Mouse (Mus musculus) hindbrain, embryonic 14.5 days (tissue): ENCODE measurements around the gene Padi1. TPM values are rescaled to one million over a fixed set of nuclear protein-coding genes. Genes with fewer than 3 reads are reported as not detected.

Experiments
- ATAC-seq: fragments of 200-750 bp; cut with Nextera tagmentation; 2 replicates; pipeline ENCODE4 v1.8.0; 2017; ENCODE audit warnings: moderate number of reproducible peaks, mild to moderate bottlenecking, moderate TSS enrichment, moderate library complexity; ENCODE audit not compliant: low FRiP score
- DNase-seq: peaks from one replicate; pipeline ENCODE4 v3.0.0-alpha.2; 2015; ENCODE audit warnings: low spot score
- H3K27ac ChIP-seq: fragments of 300-500 bp; sonication (generic); 2 replicates; pipeline ENCODE4 v1.5.1; 2014; ENCODE audit warnings: mild to moderate bottlenecking, moderate library complexity
- H3K27me3 ChIP-seq: fragments of 300-500 bp; sonication (generic); 2 replicates; pipeline ENCODE4 v1.6.1; 2014; ENCODE audit warnings: mild to moderate bottlenecking, low read length, mixed read lengths; ENCODE audit not compliant: control insufficient read depth, insufficient read depth
- H3K36me3 ChIP-seq: fragments of 300-500 bp; sonication (generic); replicated peaks from 2 replicates; pipeline ENCODE4 v1.6.1; 2014; ENCODE audit not compliant: control insufficient read depth, insufficient read depth
- H3K4me1 ChIP-seq: fragments of 300-500 bp; sonication (generic); replicated peaks from 2 replicates; pipeline ENCODE4 v1.6.1; 2014; ENCODE audit warnings: antibody characterized with exemption, low read length, mixed read lengths; ENCODE audit not compliant: control insufficient read depth, insufficient read depth
- H3K4me2 ChIP-seq: fragments of 300-500 bp; sonication (generic); replicated peaks from 2 replicates; pipeline ENCODE4 v1.6.1; 2014; ENCODE audit warnings: mild to moderate bottlenecking, moderate library complexity
- H3K4me3 ChIP-seq: fragments of 300-500 bp; sonication (generic); replicated peaks from 2 replicates; pipeline ENCODE4 v1.5.1; 2014; ENCODE audit warnings: mild to moderate bottlenecking, low read length
- H3K9ac ChIP-seq: fragments of 300-500 bp; sonication (generic); 2 replicates; pipeline ENCODE4 v1.6.1; 2014
- H3K9me3 ChIP-seq: fragments of 300-500 bp; sonication (generic); 2 replicates; pipeline ENCODE4 v1.6.1; 2016; ENCODE audit warnings: low read length; ENCODE audit not compliant: control insufficient read depth
- WGBS: fragments of 180-500 bp; shearing (Covaris S2); extraction: QIAGEN DNeasy Blood & Tissue Kit; methylation state at CpG from one replicate; pipeline ENCODE4 v1.1.7; 2014; 5-methylcytosine and 5-hydroxymethylcytosine counted together
- polyA plus RNA-seq: library from polyadenylated mRNA; unstranded; fragments of >200 nt; fragmentation: Nextera tagmentation; extraction: Ambion mirVana; gene quantifications from 2 replicates; pipeline ENCODE4 v1.2.1, GENCODE M21; 2014

The Padi1 gene
- polyA plus RNA-seq, 1 experiment from 2014 or later = not detected

GRCm38 (mm10) chr4:140787414-140787813 lies 58.2 kb downstream of the Padi1 start:
- no peaks in the 10 kb centered on the region for H3K36me3 ChIP-seq
- H3K27me3 ChIP-seq = no peaks in the 10 kb centered on the region
- H3K4me3 ChIP-seq = no peak overlapping the region
- WGBS = 79% methylated on average over 4 of the region's 4 CpGs
- ATAC-seq (no peak), DNase-seq (no peak)
- H3K4me1 ChIP-seq = no peaks in the 10 kb centered on the region
- H3K9ac ChIP-seq = no peak overlapping the region
- H3K27ac ChIP-seq = no peak overlapping the region
- H3K4me2 ChIP-seq = no peak overlapping the region
- H3K9me3 ChIP-seq = no peaks in the 10 kb centered on the region

GRCm38 (mm10) chr4:140785217-140785616 lies 60.4 kb downstream of the Padi1 start:
- 87% methylated on average over 5 of the region's 5 CpGs for WGBS
- DNase-seq (no peak), ATAC-seq (no peak)
- H3K4me2 ChIP-seq = no peak overlapping the region
- H3K27ac ChIP-seq = no peak overlapping the region
- H3K36me3 ChIP-seq = no peaks in the 10 kb centered on the region
- no peaks in the 10 kb centered on the region for H3K9me3 ChIP-seq
- no peaks in the 10 kb centered on the region for H3K4me1 ChIP-seq
- no peaks in the 10 kb centered on the region for H3K27me3 ChIP-seq
- no peak overlapping the region for H3K9ac ChIP-seq
- no peak overlapping the region for H3K4me3 ChIP-seq

DNA sequence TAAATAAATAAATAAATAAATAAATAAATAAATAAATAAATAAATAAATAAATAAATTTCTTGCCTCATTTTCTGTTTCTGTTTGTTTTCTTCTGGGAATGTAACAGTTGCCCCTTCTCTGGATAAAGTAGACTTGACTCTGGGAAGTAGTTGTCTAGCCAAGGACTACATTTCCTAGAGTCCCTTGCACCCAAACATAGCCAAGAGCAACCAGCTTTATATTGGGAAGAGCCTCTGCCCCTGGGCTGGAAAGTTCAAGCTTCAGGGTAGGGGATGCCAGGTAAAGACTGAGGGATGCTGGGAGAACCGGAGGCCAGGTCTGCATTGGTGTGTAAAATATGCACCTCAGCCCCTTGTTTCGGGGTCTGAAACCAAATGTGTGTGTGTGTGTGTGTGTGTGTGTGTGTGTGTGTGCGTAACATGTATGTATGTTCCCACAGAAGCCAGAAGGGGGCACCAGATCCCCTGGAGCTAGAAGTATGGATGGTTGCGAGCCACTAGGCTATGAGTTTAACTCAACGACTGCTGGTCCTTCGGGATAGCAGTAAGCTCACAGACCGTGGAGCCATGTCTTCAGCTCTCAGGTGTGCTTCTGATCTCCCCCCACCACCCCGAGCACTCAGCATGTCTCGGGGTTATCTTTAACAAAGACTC lies 61.2 kb downstream of the Padi1 start:
- Histone ChIP-seq H3K4me2 (no peak overlapping the region), H3K4me3 (no peak overlapping the region), H3K4me1 (no peaks in the 10 kb centered on the region), H3K36me3 (no peaks in the 10 kb centered on the region), H3K9me3 (no peaks in the 10 kb centered on the region), H3K9ac (no peak overlapping the region), H3K27ac (no peak overlapping the region), H3K27me3 (no peaks in the 10 kb centered on the region)
- WGBS = 96% methylated on average over 9 of the region's 9 CpGs
- no peak for ATAC-seq
- no peak for DNase-seq

DNA sequence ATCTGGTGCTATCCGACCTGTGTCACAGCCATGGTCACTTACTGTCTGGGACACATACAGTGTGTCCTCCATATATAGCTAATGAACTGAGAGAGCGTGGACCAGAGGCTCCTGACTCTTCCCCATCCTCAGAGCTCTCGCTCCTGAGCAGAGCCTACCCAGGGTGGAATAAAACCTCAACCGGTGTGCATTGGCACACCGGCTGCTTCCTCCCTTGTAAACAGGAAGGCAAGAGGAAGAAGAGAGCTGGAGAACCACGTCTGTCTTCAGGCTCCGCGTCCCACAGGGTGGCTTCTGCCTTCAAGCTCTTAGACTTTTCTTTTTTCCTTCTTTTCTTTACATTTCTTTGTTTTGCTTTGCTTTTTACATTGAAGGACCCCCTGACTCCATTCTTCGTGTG lies 62.8 kb downstream of the Padi1 start:
- no peak overlapping the region for H3K4me2 ChIP-seq
- no peaks in the 10 kb centered on the region for H3K9me3 ChIP-seq
- H3K4me3 ChIP-seq = no peak overlapping the region
- no peaks in the 10 kb centered on the region for H3K4me1 ChIP-seq
- no peak overlapping the region for H3K9ac ChIP-seq
- 87% methylated on average over 9 of the region's 9 CpGs for WGBS
- DNase-seq (no peak), ATAC-seq (no peak)
- H3K27ac ChIP-seq = no peak overlapping the region
- no peaks in the 10 kb centered on the region for H3K27me3 ChIP-seq
- H3K36me3 ChIP-seq = no peaks in the 10 kb centered on the region

- WGBS = 81% methylated on average over 14 of the region's 14 CpGs
- H3K27ac ChIP-seq = no peak overlapping the region
- ATAC-seq (no peak), DNase-seq (no peak)
- H3K27me3 ChIP-seq = no peaks in the 10 kb centered on the region
- H3K9ac ChIP-seq = no peak overlapping the region
- no peak overlapping the region for H3K4me2 ChIP-seq
- no peaks in the 10 kb centered on the region for H3K9me3 ChIP-seq
- no peak overlapping the region for H3K4me3 ChIP-seq
- no peaks in the 10 kb centered on the region for H3K4me1 ChIP-seq
- no peaks in the 10 kb centered on the region for H3K36me3 ChIP-seq
Measured at GRCm38 (mm10) chr4:140780507-140780906, 65.1 kb downstream of the Padi1 start.

DNA sequence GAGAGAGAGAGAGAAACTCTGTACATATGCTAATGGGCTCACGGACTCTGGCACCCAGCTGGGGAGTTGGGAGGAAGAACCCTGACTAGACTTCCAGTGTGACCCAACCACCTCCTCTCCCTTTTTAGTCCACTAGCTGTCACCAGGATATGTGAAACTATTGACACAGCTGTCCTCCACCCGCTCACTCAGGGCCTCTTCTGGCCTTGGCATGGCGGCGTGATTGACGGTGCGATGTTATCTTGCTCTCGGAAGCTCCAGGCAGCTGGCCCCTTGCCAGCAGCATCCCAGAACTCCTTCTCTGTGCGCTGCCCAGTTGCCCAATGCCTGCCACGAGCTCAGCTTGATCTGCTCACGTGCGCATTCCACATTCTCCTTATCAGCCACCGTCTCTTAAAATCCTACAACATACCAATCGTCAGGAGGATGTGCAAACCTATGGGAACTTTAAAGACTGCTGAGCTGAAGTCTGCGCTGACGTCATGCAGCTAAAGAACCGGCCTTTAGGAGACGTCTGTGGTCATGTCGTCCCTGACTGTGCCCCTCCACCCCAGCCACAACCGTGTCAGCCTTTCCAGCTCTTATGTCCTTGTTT lies 65.7 kb downstream of the Padi1 start:
- no peak overlapping the region for H3K27ac ChIP-seq
- H3K4me3 ChIP-seq = no peak overlapping the region
- H3K36me3 ChIP-seq = no peaks in the 10 kb centered on the region
- ATAC-seq (0 out of 2 replicates have a peak, but pooled peaks have one; percentile 40), DNase-seq (peak; percentile 62)
- no peak overlapping the region for H3K4me2 ChIP-seq
- no peaks in the 10 kb centered on the region for H3K9me3 ChIP-seq
- H3K4me1 ChIP-seq = no peaks in the 10 kb centered on the region
- 45% methylated on average over 19 of the region's 19 CpGs for WGBS
- no peak overlapping the region for H3K9ac ChIP-seq
- H3K27me3 ChIP-seq = no peaks in the 10 kb centered on the region

DNA sequence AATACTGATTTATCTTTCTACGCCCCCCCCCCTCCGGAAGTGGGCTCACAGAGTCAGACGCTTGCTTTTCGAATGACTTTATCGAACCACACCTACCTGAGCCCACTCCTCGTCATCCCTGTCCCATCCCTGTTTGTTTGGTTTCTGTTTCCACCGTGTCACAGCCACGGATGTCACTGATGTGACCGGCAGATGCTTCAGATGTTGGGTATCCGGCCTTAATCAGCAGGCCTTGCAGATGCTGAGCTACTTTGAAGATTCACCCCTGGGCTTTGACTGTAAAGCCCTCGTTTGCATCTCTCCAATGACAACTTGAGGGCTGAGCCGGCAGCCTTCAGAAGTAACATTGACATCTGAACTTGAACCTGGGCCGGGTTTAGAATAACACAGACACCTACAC lies 69.0 kb downstream of the Padi1 start:
- H3K27ac ChIP-seq = no peak overlapping the region
- H3K4me3 ChIP-seq = no peak overlapping the region
- no peak overlapping the region for H3K4me2 ChIP-seq
- H3K27me3 ChIP-seq = no peaks in the 10 kb centered on the region
- H3K9ac ChIP-seq = no peak overlapping the region
- WGBS = 73% methylated on average over 13 of the region's 13 CpGs
- DNase-seq (no peak), ATAC-seq (no peak)
- no peaks in the 10 kb centered on the region for H3K4me1 ChIP-seq
- no peaks in the 10 kb centered on the region for H3K9me3 ChIP-seq
- no peaks in the 10 kb centered on the region for H3K36me3 ChIP-seq

DNA sequence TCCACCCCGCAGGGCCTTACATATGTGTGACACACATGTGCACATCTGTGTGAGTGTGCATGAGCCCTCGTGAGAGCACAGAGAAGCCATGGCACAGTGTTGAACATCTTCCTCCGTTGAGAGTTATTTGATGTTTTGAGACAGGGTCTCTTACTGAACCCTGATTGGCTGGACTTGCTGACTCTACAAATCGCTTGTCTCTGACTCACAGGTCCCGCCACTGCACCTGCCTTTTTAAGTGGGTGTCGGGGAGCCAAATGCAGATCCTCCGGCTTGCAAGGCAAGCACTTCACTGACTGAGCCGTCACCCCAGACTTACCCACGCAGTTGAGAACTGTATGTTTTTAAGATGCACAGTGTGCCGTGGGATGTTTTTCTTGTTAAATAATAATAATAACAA lies 69.7 kb downstream of the Padi1 start:
- DNase-seq (no peak), ATAC-seq (no peak)
- H3K4me2 ChIP-seq = no peak overlapping the region
- no peaks in the 10 kb centered on the region for H3K27me3 ChIP-seq
- no peaks in the 10 kb centered on the region for H3K36me3 ChIP-seq
- no peak overlapping the region for H3K9ac ChIP-seq
- no peak overlapping the region for H3K4me3 ChIP-seq
- no peaks in the 10 kb centered on the region for H3K4me1 ChIP-seq
- 87% methylated on average over 10 of the region's 10 CpGs for WGBS
- no peak overlapping the region for H3K27ac ChIP-seq
- no peaks in the 10 kb centered on the region for H3K9me3 ChIP-seq

GRCm38 (mm10) chr4:140774893-140775292 lies 70.7 kb downstream of the Padi1 start:
- Histone ChIP-seq H3K27me3 (no peaks in the 10 kb centered on the region), H3K4me3 (no peak overlapping the region), H3K9me3 (no peaks in the 10 kb centered on the region), H3K27ac (no peak overlapping the region), H3K4me2 (no peak overlapping the region), H3K36me3 (no peaks in the 10 kb centered on the region), H3K4me1 (0 out of 2 replicates have a peak, but pooled peaks cover 3% of the 10 kb centered on the region), H3K9ac (no peak overlapping the region)
- ATAC-seq = no peak
- 86% methylated on average over 9 of the region's 9 CpGs for WGBS
- DNase-seq = no peak
